Mouse (Mus musculus): ENCODE results near the gene Etl4. TPM values are rescaled to one million over a fixed set of nuclear protein-coding genes. Genes with fewer than 3 reads are reported as not detected.

Etl4 gene
- polyA plus RNA-seq, 1 experiment: 83.4 TPM

DNA sequence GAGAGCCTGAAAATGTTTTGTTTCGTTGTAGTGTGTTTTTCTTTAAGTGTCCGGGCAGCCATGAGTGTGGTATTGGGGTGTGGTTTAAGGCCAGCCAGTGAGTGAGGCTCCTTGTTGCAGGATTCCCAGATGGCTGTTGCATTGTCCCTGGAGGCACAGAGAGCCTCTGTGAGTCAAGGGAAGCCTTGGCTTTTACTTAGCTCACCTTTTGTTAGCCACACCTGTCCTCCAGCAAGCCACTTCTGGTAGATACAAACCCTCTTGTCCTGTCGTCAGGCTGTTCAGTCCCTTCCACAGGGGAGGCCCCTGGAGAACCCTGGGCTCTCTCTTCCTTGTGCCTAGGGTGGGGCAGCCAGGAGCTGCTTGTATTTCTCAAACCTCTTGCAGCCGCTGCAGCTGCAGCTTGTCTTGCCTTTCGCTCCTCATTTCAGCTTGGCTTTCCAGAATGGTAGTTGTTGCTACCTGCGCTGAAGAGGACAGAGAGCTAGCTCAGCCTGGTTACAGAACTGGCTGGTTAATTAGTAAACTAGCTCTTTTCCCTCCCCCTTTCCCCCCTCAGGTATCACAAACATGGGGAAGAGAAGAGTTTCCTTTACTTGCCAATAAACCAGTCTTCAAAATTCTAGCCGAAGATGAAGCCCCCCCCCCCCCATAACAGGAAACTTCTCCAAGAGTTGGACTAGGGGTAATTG, 826.9 kb downstream of the Etl4 start:
- no peak for DNase-seq (ENCODE audit: extremely low spot score in 1 of 2, low spot score in 1 of 2)

DNA sequence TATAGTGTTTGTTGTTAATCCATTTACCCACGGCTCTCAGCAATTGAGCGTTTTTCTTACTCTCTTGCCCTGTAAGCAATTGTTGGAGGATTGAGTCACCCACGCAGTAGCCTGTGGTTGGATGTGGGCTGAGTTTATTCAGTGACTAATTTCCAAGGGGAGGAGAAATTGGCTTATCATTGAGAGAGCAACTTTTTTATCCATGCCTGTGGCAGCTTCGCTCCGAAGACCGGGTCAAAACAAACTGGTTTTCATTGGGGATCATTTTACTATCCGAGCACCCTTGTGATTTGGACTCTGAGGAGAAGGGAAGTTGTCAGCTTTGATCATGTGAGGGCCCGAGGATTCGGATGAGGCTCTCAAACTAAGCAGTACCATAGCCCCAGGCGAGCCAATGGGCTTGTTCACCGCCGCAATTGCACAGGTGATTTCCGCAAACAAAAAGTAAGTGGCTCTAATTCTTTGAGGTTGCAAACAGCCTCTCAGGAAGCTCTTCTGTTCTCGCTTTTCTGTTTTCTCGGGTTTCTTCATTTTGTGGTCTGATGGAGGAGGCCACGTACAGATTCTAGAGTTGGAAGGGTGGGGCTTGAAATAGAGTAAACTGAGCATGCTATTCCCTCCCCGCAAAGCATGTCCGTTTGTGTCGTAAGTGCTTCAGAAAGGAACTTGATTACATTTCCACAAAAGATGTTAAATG, 827.7 kb downstream of the Etl4 start:
- no peak for DNase-seq (ENCODE audit: extremely low spot score in 1 of 2, low spot score in 1 of 2)

DNA sequence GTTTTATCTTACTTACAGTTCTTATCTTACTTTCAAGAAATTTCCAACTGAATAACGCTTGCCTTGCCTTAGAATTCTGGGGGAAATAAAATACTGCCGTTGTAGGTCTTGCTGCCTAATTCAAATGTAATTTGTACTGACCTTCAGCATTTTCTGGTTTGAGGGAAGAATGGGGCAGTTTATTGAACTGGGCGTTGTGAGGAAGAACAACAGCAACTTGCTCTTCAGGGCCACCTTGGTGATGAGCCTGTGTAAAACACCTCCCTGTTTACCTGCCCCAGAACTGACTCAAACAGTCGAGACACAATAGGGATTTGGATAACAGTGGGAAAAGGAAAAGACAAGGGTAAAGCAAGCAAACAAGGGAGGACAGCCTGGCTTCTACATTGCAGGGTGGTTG, 828.3 kb downstream of the Etl4 start:
- no peak for DNase-seq (ENCODE audit: extremely low spot score in 1 of 2, low spot score in 1 of 2)

DNA sequence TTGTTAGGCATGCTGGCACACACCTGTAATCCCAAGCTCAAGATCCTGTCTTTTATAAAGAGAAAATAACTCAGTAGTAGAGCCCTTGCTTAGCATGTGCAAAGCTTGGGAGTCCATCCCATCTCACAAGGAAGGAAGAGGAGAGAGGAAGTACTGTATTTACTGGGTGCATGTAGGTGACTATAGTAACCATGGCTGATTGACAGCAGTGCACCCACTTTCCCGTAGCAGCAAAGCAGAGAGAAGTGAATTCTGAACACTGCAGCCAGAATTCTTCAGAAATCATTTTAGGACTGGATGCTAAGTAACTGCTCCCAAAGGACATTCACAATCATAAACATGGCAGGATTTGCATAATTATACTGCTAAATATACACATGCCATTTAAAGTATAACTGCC, 838.1 kb downstream of the Etl4 start:
- DNase-seq (ENCODE audit: extremely low spot score in 1 of 2, low spot score in 1 of 2): peak in 1 of 2 experiments; percentile 25

DNA sequence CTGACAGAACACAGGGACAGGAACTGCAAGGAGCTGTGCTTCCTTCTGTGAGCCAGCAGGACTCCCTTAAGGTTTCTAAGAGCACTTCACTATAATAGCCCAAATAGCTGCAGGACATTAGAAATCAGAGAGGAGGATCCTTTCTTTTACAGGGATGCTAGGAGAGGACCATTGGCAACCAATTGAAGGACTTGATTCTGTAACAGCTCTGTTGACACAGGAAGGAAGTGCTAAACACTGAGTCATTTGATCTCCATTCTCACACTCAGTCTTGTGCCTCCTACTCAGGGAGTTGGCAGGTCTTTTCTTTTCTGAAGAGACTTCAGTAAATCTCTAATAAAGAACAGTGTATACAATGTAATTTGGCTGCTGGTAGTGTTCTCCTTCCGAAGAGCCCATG, 838.9 kb downstream of the Etl4 start:
- DNase-seq (ENCODE audit: extremely low spot score in 1 of 2, low spot score in 1 of 2): peak in 1 of 2 experiments; percentile 37

DNA sequence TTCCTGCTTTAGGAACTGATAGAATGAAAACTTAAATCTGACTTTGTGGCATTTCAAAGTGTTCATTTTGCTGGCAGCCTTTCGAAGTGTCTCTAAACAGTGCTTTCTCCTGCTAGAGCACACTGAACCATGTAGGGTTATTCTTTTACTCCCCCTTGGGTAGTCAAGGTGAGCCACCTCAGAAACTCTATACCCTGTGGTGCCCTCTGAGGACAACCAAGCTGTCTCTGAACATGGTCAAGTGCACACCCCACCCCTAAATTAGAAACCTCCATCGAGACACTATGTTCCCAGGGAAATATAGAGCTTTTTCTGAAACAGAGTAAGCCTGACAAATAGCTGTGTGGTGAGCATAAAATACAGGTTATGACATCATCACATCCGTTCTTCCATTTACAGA, 840.1 kb downstream of the Etl4 start:
- no peak for DNase-seq (ENCODE audit: extremely low spot score in 1 of 2, low spot score in 1 of 2)

DNA sequence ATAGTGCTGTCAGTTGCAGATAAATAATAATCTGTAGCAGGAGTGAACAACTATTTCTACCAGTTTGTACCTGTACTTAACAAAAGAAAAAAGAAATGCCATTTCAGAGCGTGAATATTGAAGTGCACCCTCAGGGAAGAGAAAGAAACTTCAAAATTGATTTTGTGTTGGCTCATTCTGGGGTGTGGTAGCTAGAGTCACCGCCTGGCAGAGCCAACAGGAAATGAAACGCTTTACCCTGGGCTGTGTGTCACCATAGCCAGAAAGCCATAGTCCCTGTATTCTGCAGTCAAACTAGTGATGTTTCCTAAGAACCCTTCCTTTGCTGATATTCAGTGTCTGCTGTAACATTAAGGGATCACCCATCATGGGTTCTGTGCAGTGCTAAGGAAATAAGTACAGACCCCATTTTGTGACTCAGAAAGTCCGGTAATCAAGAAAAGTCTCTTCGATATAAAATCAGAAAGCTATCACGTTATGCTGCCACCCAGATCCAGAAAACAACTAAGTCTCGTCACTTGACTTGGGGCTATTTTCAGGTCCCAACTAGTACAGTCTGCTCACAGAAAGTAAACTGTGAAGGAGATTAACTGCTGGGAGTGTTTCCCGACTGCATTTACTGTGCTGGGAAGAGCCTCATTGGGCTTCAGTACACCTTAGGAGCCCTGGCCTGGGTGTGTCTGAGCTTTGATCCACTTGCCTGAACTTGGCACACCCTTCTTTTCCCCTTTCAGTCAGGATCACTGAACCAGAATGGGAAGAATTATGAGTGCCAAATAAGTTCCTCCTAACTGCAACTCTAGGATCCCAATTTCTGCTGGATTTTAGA, 843.9 kb downstream of the Etl4 start:
- no peak for DNase-seq (ENCODE audit: extremely low spot score in 1 of 2, low spot score in 1 of 2)

DNA sequence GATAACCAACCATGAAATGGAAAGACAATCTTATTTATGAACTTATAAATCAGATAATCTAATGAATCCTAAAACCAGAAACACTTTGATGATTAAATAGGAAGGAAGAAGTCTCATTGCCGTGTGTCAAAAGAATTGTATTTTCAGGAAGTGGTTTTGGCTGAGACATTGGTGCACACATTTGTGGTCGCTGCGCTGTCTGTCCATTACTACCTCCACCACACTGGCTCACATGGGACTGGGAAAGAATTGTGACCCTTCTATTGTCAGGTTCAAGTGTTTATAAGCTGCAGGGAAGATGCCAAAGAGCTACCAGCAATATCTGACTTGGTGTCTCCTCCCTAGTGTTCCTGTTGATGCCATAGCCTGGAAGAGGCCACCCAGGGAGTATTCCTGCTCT, 847.4 kb downstream of the Etl4 start:
- no peak for DNase-seq (ENCODE audit: extremely low spot score in 1 of 2, low spot score in 1 of 2)

DNA sequence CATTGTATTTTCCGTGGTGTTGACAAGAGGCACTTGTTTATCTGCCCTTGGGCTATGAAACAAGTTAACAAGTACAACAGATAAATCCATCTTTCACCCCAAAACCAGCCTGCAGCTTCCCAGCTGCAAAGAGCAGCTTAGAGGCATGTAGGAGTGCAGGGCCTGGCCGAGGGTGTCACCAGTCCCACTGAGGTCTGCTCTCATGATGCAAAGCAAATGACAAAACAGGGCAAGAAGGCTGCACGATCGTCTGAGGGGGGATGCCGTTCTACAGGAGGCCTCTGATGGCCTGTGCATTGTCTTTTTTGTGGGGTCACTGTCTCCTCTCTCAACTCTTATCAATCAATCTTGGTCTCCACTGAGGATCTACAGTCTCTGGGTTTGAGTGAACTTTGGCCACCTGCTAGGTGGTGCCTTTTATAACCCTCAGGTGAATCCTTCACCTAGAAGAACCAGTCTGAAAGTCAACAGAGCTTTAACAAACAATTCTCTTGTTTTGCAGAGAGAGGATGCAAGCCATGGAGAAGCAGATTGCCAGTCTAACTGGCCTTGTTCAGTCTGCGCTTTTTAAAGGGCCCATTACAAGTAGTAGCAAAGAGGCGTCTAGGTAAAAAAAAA, 849.6 kb downstream of the Etl4 start:
- no peak for DNase-seq (ENCODE audit: extremely low spot score in 1 of 2, low spot score in 1 of 2)

DNA sequence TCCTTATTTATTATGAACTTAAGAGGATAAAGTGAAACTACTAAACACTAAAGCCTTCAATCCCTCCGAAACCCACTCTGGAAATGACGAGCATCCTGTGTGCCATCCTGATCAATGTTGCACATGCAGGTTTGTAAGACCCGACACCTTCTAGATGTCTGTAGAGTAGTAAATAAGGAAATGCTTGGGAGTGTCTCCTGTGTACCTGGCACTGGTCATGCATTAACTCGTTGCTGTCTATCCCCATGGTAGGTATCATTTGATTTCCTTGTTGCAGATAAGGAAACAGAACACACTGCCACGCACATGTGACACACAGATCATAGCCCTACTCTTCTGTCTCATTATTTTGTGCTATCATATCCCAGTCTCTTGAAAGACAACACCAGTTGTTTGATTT, 851.7 kb downstream of the Etl4 start:
- no peak for DNase-seq (ENCODE audit: extremely low spot score in 1 of 2, low spot score in 1 of 2)

DNA sequence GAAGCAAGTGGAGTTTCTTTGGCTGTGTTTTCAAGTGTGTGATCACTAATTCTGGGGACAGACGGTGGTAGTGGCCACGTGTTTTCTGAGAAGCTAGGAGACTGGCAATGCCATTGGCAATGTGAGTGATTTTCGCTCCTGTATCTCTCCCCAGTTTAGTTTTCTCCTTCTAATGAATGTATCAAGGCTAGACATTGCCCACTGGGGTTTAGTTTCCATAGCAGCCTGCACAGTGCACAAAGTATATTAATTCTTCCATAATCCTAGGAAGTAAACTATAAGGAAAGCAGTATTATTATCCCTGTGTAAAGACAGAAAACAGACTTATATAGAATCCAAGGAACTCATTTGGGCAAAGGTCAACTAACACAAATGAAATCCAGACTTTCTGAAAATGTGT, 852.2 kb downstream of the Etl4 start:
- no peak for DNase-seq (ENCODE audit: extremely low spot score in 1 of 2, low spot score in 1 of 2)

DNA sequence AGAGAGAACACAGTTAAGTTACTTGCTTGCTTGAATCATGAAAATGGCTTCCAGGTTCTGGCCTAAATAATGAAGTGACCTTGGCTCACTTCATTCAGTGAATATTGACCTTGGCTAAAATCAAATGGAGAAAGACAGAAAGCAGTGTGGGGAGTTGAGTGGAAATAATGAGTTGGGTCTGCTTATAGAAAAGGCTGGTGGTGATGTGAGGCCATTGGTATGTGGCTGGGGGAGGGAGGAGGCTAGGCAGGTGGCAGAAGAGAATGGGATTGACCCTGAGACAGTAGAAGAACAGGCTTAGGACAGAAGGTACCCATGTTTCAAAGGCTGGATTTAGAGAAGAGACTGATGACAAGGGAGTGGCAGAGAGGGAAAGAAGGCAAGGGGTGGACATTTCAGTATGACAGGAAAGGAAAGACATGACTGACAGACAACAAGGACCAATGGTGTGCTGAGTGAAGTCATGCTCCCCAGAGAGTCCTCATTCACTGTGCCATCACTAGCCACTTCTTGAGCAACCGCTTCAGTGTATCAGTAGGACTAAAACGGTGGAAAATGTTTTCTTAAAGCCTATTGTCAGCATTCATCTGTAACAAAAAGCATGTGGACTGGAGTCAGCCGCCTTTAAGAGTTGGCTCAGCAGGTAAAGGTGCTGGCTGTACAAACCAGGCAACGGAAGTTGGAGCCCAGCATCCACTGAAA, 854.1 kb downstream of the Etl4 start:
- no peak for DNase-seq (ENCODE audit: extremely low spot score in 1 of 2, low spot score in 1 of 2)

DNA sequence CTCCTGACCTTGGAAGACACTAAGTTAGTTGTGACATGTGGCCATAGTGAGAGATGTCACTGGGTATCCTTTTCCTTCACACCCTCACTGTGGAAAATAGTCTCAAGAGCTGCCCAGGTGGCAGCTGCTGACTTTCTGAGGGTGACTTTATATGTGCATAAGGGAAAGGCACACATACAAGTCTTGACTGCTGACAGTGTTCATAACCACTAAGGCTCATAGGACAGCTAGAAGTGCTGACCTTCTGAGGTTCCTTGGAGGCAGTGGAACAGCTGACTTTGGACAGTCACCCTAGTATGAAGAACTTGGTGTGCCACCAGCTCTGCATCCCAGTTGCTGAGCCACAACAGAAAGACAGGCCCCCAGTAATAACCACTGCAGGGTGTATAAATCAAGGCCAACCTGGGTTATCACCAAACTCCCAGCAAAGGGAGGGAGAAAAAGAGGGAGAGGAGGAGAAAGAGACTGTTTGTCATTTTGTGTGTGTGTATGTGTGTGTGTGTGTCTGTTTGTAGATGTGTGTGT, 855.0 kb downstream of the Etl4 start:
- no peak for DNase-seq (ENCODE audit: extremely low spot score in 1 of 2, low spot score in 1 of 2)

DNA sequence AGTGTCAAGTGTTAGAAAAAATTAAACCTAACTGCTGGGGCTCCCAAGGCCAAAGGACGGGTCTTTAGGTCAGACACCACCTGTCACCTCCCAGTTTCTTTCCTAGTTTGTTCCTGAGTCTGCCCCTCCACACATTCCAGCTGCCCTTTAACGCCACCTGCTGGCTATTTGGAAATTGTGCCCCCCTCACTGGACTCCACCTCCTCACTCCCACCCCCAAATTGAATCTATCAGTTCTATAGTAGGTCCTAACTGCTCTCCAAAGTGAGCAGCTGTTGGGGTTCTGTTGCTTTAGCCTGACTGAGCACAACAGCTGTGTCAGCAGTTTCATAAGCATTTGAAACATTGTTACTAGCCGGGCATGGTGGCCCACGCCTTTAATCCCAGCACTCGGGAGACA, 859.1 kb downstream of the Etl4 start:
- no peak for DNase-seq (ENCODE audit: extremely low spot score in 1 of 2, low spot score in 1 of 2)

DNA sequence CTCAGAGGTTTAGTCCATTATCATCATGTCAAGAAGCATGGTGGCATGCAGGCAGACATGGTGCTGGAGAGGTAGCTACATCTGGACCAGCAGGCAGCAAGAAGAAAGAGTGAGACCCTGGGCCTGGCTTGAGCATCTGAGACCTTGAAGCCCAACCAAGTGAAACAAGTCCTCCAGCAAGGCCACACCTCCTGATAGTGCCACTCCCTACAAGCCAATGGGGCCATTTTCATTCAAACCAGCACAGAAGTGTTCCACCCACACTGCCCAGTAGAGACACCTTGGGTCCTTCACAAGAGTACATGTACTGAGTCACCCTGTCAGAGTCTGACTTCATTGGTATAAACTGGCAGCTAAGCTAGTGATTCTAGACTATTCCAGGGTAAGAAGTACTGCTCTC, 860.6 kb downstream of the Etl4 start:
- DNase-seq (ENCODE audit: extremely low spot score in 1 of 2, low spot score in 1 of 2): no peak

DNA sequence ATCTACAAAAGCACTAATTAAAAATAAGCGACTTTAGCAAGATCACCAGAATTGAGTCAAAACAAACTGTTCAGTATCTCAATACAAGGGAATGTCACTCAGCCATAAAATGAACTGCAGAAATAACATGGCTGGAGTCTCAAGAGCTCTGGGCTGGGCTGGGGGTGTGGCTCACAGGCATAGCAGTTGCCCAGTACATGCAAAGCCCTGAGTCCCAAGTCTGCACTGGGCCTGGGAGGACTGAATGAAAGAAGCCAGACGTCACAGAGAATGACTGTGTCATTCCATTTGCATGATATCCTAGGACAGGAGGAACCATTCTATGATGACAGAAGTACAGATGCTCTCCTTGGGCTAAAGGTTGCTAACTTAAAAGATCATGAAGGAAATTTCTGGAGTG, 864.9 kb downstream of the Etl4 start:
- no peak for DNase-seq (ENCODE audit: extremely low spot score in 1 of 2, low spot score in 1 of 2)

DNA sequence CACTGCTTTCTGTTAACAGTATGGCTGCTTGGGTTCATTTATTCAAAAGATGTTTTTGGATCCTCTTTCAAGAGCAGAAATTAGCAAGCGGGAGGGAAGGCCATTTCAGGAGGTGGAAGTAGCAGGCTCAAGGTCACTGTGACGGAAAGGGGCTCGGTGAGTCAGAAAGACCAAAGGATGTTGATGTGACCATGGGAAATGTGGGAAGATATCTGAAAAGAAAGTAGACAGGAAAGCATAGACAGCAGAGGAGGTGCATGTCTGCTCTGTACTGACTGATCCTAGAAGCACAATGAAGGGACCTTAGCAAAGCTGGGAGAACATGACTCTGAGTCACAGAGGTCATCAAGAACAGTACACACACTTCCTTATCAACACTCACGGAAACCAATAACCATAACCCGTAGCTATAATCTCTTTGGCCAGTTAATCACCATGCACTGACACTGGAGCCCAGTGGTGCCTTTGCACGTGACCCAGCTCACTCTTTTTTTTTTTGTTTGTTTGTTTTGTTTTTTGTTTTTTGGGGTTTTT, 866.7 kb downstream of the Etl4 start:
- DNase-seq (ENCODE audit: extremely low spot score in 1 of 2, low spot score in 1 of 2): no peak

DNA sequence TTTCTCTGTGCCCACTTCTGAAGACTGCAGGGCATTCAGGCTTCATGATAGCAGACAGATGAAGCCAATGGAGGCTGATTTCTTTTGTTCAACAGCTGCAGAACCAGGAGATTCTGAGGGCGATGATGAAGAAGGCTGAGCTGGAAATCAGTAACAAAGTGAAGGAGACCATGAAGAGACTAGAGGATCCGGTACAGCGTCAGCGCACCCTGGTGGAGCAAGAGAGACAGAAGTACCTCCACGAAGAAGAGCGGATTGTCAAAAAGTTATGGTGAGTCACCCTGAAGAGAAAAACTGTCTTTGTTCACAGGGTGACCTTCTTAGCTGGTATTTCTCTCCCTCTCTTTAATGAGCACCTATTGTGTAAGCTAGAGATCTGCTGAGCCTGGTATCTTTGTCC, 868.4 kb downstream of the Etl4 start:
- peak in 1 of 2 experiments; percentile 43 for DNase-seq (ENCODE audit: extremely low spot score in 1 of 2, low spot score in 1 of 2)

DNA sequence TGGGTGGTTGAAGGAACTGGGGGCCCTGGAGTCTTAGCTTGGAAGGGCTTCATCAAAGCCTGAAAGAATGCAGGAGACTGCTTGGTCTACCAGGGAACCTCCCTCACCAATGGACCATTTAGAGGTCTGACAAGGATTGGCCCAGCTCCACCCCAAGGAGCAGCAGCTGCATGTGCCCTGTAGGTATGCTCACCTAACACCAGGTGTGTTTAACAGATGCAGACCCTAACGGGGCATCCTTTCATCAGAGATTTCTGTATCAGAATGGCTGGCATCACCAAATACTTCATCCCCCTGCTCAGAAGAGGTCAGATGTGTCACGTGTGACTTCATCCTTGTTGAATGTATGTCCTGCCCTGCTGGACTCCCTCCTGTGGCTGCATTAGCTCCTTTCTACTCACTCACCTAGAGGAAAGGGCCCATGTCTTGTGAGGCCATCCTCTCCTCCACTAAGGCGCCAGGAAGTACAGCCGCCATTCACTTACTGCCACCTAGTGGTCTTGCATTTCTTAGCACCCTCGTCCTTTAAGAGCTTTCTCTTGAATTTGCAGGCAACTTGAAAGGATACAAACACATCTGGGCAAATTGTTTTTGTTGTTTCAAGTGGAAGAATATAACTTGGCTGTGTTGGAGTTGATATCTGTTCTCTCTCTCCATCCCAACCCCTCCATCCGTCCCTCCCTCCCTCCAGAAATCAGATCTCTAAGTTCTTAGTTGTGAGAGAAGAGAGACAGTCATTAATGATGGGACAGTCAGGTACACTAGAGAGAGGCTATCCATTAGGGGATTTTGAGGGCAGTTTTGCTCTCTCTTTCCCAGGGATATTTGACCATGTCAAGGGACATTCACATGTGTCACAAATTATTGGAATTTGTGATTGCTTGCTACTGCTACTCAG, 870.2 kb downstream of the Etl4 start:
- DNase-seq (ENCODE audit: extremely low spot score in 1 of 2, low spot score in 1 of 2): peak in 1 of 2 experiments; percentile 87
